14 mouse cellular contexts compared by ENCODE assay signal in genomic region chr5:120206313-120206943, GRCm38 (mm10).
DNase-seq lines count a peak whose midpoint lies in the region; ATAC-seq lines count a peak whose summit lies in the region.
"Had no signal": no experiment of that assay in that cellular context is flagged by ENCODE, and none has a peak within 500 bp of the region (broad histone marks: within the 10 kb centered on the region; RNA-seq: fewer than 3 reads in every experiment).

No protein-coding gene starts in this region.

- no peaks in the 10 kb centered on the region for H3K9me3 ChIP-seq in hindbrain, embryonic 10.5 days
- no peaks in the 10 kb centered on the region for H3K9me3 ChIP-seq in midbrain, embryonic 11.5 days (ENCODE audit: control insufficient read depth, low read length)
- no peaks in the 10 kb centered on the region for H3K9me3 ChIP-seq in neural tube, embryonic 15.5 days (replicated peaks)
- no peaks in the 10 kb centered on the region for H3K9me3 ChIP-seq in liver, embryonic 12.5 days (replicated peaks)
- H3K9me3 ChIP-seq: embryonic facial prominence, embryonic 13.5 days; heart, embryonic 15.5 days; limb, embryonic 12.5 days had no signal

- H3K9ac ChIP-seq in midbrain, embryonic 11.5 days (ENCODE audit: low read length): no peak overlapping the region
- H3K9ac ChIP-seq in neural tube, embryonic 15.5 days (replicated peaks): no peak overlapping the region
- H3K9ac ChIP-seq in liver, embryonic 12.5 days: no peak overlapping the region
- H3K9ac ChIP-seq: embryonic facial prominence, embryonic 13.5 days; heart, embryonic 15.5 days; limb, embryonic 12.5 days had no signal

- H3K36me3 ChIP-seq in hindbrain, embryonic 10.5 days: no peaks in the 10 kb centered on the region
- H3K36me3 ChIP-seq in midbrain, embryonic 11.5 days (ENCODE audit: control insufficient read depth, insufficient read depth, low read length): no peaks in the 10 kb centered on the region
- H3K36me3 ChIP-seq in neural tube, embryonic 15.5 days: no peaks in the 10 kb centered on the region
- no peaks in the 10 kb centered on the region for H3K36me3 ChIP-seq in liver, embryonic 12.5 days
- H3K36me3 ChIP-seq: embryonic facial prominence, embryonic 13.5 days; heart, embryonic 15.5 days; limb, embryonic 12.5 days had no signal

- peaks cover 54% of the 10 kb centered on the region for H3K4me1 ChIP-seq in hindbrain, embryonic 10.5 days (replicated peaks)
- peaks cover 26% of the 10 kb centered on the region for H3K4me1 ChIP-seq in midbrain, embryonic 11.5 days (ENCODE audit: control insufficient read depth, insufficient read depth, low read length)
- H3K4me1 ChIP-seq in neural tube, embryonic 15.5 days: peaks cover 38% of the 10 kb centered on the region
- peaks cover 12% of the 10 kb centered on the region; the same call in 1 of the 2 replicates for H3K4me1 ChIP-seq in liver, embryonic 12.5 days

- peak; percentile 51 for DNase-seq in embryo, embryonic 11 days
- no peak for DNase-seq in embryo, embryonic 10.5 days (ENCODE audit: low spot score)
- DNase-seq in hindbrain, embryonic 10.5 days (ENCODE audit: low spot score): peak; percentile 37
- DNase-seq in midbrain, embryonic 11.5 days (ENCODE audit: low spot score, missing footprints): no peak
- no peak for DNase-seq in right cerebral cortex, adult 18-20 months
- DNase-seq: cerebellum, postnatal 14 days; kidney, postnatal 4 days; thymus, postnatal 36 days had no signal

- 58% methylated on average over 12 of the region's 12 CpGs for WGBS in hindbrain, embryonic 10.5 days
- 46% methylated on average over 12 of the region's 12 CpGs for WGBS in midbrain, embryonic 11.5 days
- WGBS in neural tube, embryonic 15.5 days: 15% methylated on average over 12 of the region's 12 CpGs
- WGBS in liver, embryonic 12.5 days (ENCODE audit: insufficient replicate concordance): 56% methylated on average over 12 of the region's 12 CpGs

- peak; percentile 66 for ATAC-seq in midbrain, embryonic 11.5 days (ENCODE audit: low FRiP score)
- ATAC-seq in neural tube, embryonic 15.5 days (ENCODE audit: low FRiP score): peak; percentile 51
- ATAC-seq in liver, embryonic 12.5 days: no peak
- no peak for ATAC-seq in inflammation-experienced regulatory T-cells, adult 6 months

- H3K27me3 ChIP-seq in hindbrain, embryonic 10.5 days (ENCODE audit: insufficient read depth, poor library complexity, severe bottlenecking): peaks cover 58% of the 10 kb centered on the region
- H3K27me3 ChIP-seq in midbrain, embryonic 11.5 days (ENCODE audit: control insufficient read depth, insufficient read depth, low read length): peaks cover 20% of the 10 kb centered on the region
- 0 out of 2 replicates have a peak, but pooled peaks cover 2% of the 10 kb centered on the region for H3K27me3 ChIP-seq in neural tube, embryonic 15.5 days (replicated peaks)
- peaks cover 53% of the 10 kb centered on the region for H3K27me3 ChIP-seq in liver, embryonic 12.5 days (replicated peaks)

- no peak overlapping the region for H3K4me2 ChIP-seq in midbrain, embryonic 11.5 days
- H3K4me2 ChIP-seq in neural tube, embryonic 15.5 days: no peak overlapping the region
- H3K4me2 ChIP-seq in liver, embryonic 12.5 days: no peak overlapping the region
- H3K4me2 ChIP-seq: embryonic facial prominence, embryonic 13.5 days; heart, embryonic 15.5 days; limb, embryonic 12.5 days had no signal

- peak overlapping the region; percentile 57 for H3K27ac ChIP-seq in hindbrain, embryonic 10.5 days
- H3K27ac ChIP-seq in midbrain, embryonic 11.5 days (ENCODE audit: low read depth, low read length): peak overlapping the region; percentile 10; the same call in 1 of the 2 replicates
- peak overlapping the region; percentile 48 for H3K27ac ChIP-seq in neural tube, embryonic 15.5 days (replicated peaks)
- no peak overlapping the region for H3K27ac ChIP-seq in liver, embryonic 12.5 days
- H3K27ac ChIP-seq: embryonic facial prominence, embryonic 13.5 days; heart, embryonic 15.5 days; limb, embryonic 12.5 days had no signal

- H3K4me3 ChIP-seq in hindbrain, embryonic 10.5 days: no peak overlapping the region
- H3K4me3 ChIP-seq in midbrain, embryonic 11.5 days (ENCODE audit: low read depth, low read length): no peak overlapping the region
- H3K4me3 ChIP-seq in neural tube, embryonic 15.5 days (replicated peaks): no peak overlapping the region
- H3K4me3 ChIP-seq in liver, embryonic 12.5 days: no peak overlapping the region
- H3K4me3 ChIP-seq: embryonic facial prominence, embryonic 13.5 days; heart, embryonic 15.5 days; limb, embryonic 12.5 days had no signal

Comparison
In these comparisons a context has a peak if more than half of its experiments do, and no peak if none do; other contexts are left out.
1. DNase-seq: peak in embryo, embryonic 11 days (single experiment) and hindbrain, embryonic 10.5 days (single experiment); none in embryo, embryonic 10.5 days (single experiment), midbrain, embryonic 11.5 days (single experiment) and right cerebral cortex, adult 18-20 months (single experiment).
2. ATAC-seq: peak in midbrain, embryonic 11.5 days (single experiment) and neural tube, embryonic 15.5 days (single experiment); none in liver, embryonic 12.5 days (single experiment) and inflammation-experienced regulatory T-cells, adult 6 months (single experiment).